Mouse (Mus musculus) neural tube, embryonic 12.5 days (tissue): ENCODE data around the gene Copz2. TPM values are rescaled to one million over a fixed set of nuclear protein-coding genes. Genes with fewer than 3 reads are reported as not detected.

ENCODE experiments used
- ATAC-seq: fragments of 200-750 bp; cut with Nextera tagmentation; 2 replicates; pipeline ENCODE4 v1.8.0; 2017; ENCODE audit warnings: low read depth, mild to moderate bottlenecking, moderate TSS enrichment, moderate library complexity; ENCODE audit not compliant: low FRiP score
- H3K27ac ChIP-seq: fragments of 300-500 bp; sonication (generic); 2 replicates; pipeline ENCODE4 v1.5.1; 2016
- H3K27me3 ChIP-seq: fragments of 300-500 bp; sonication (generic); replicated peaks from 2 replicates; pipeline ENCODE4 v1.6.1; 2016; ENCODE audit warnings: mild to moderate bottlenecking
- H3K36me3 ChIP-seq: fragments of 300-500 bp; sonication (generic); 2 replicates; pipeline ENCODE4 v1.6.1; 2016; ENCODE audit warnings: mild to moderate bottlenecking
- H3K4me1 ChIP-seq: fragments of 300-500 bp; sonication (generic); 2 replicates; pipeline ENCODE4 v1.6.1; 2016
- H3K4me2 ChIP-seq: fragments of 300-500 bp; sonication (generic); replicated peaks from 2 replicates; pipeline ENCODE4 v1.6.1; 2016; ENCODE audit warnings: mild to moderate bottlenecking
- H3K4me3 ChIP-seq: fragments of 300-500 bp; sonication (generic); 2 replicates; pipeline ENCODE4 v1.5.1; 2016
- H3K9ac ChIP-seq: fragments of 300-500 bp; sonication (generic); 2 replicates; pipeline ENCODE4 v1.6.1; 2016; ENCODE audit warnings: mild to moderate bottlenecking
- H3K9me3 ChIP-seq: fragments of 300-500 bp; sonication (generic); 2 replicates; pipeline ENCODE4 v1.6.1; 2016; ENCODE audit warnings: mild to moderate bottlenecking
- WGBS: fragments of 180-500 bp; shearing (Covaris S2); methylation state at CpG from one replicate; pipeline ENCODE4 v1.1.7; 2016; 5-methylcytosine and 5-hydroxymethylcytosine counted together
- polyA plus RNA-seq: library from polyadenylated mRNA; unstranded; fragments of >200 nt; fragmentation: Nextera tagmentation; extraction: Ambion mirVana; gene quantifications from 2 replicates; pipeline ENCODE4 v1.2.1, GENCODE M21; 2016

Gene Copz2
- polyA plus RNA-seq, 1 experiment from 2014 or later = 41.4 TPM

DNA sequence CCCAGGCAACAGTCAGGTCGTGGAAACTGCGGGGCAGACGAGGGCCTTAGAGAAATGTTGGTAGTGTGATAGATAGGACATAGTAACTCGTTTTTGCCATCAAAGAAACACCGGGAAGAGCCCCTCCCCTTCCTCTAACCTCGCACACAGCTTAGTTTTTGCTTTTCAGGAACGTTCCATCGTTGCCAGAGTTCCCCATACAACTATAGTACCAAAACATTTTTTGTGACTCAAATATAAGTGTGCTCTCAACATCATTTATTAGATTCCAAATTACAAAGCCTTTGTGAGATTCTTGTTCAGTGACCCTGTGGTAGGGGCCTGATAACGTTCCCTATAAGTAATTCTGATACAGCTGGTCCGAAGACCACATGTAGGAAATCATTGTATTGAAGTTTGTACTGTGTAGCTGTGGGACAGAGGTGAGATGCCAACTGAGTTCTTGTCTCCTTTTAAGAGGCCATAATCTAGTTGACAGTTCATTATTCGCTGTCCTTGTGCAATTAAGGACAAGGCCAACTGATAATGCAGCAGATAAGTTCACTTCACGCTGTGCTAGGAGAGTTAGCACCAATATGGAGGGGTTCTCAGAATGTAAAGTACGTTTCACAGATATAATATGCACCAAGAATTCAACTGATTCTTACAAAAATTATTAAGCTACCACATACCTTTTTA, 19.0 kb upstream of the Copz2 start:
- no peak for ATAC-seq
- peaks cover 37% of the 10 kb centered on the region for H3K4me1 ChIP-seq
- H3K9ac ChIP-seq = peak overlapping the region; percentile 57; the same call in 1 of the 2 replicates
- peak overlapping the region; percentile 86 for H3K4me3 ChIP-seq
- peak overlapping the region; percentile 83; the same call in 1 of the 2 replicates for H3K27ac ChIP-seq
- H3K4me2 ChIP-seq = peak overlapping the region; percentile 63
- H3K36me3 ChIP-seq = peaks cover 17% of the 10 kb centered on the region
- H3K27me3 ChIP-seq = peaks cover 3% of the 10 kb centered on the region; the same call in 1 of the 2 replicates
- 24% methylated on average over 13 of the region's 13 CpGs for WGBS
- H3K9me3 ChIP-seq = no peaks in the 10 kb centered on the region

DNA sequence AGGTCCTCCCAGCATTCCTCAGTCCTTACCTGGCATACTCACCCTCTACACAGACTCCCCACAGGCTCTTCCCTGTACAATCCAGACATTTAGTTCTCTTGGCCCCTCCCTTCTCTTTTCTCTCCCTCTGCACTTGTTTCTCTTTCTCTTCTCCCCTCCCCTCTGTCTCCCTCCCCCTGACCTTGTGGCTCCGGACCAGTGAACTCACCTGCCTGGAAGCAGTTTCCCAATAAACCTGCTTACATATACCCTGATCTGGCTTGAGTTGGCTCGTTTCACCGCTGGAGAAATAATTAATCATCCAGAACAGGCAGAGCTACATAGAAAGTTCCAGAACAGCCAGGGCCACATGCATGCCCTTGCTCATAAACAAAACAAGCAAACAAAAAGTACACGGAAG, 18.2 kb upstream of the Copz2 start:
- no peak overlapping the region for H3K9ac ChIP-seq
- no peak overlapping the region for H3K4me3 ChIP-seq
- no peaks in the 10 kb centered on the region for H3K9me3 ChIP-seq
- H3K4me2 ChIP-seq = no peak overlapping the region
- H3K4me1 ChIP-seq = peaks cover 28% of the 10 kb centered on the region
- H3K36me3 ChIP-seq = peaks cover 16% of the 10 kb centered on the region
- no peak for ATAC-seq
- peaks cover 4% of the 10 kb centered on the region; the same call in 1 of the 2 replicates for H3K27me3 ChIP-seq
- 82% methylated on average over 4 of the region's 4 CpGs for WGBS
- H3K27ac ChIP-seq = no peak overlapping the region

DNA sequence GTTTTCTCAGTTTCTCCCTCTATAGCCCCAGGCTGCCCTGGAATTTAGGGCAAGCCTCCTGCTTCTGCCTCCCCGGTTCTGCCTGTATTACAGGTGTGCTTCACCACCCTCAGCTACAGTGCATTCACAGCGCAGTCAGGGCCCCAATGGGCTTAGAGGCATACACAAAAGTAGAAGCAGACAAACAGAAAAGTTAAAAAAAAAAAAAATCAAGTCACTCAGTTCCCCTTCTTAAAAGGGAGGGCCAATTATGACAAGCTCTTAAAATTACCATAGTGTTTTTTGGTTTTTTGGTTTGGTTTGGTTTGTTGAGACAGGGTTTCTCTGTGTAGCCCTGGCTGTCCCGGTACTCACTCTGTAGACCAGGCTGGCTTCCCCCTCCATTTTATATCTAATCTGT, 17.1 kb upstream of the Copz2 start:
- no peak for ATAC-seq
- 98% methylated on average over 3 of the region's 3 CpGs for WGBS
- Histone ChIP-seq H3K4me3 (no peak overlapping the region), H3K27ac (no peak overlapping the region), H3K36me3 (peaks cover 5% of the 10 kb centered on the region), H3K9ac (no peak overlapping the region), H3K9me3 (no peaks in the 10 kb centered on the region), H3K4me2 (no peak overlapping the region), H3K4me1 (peaks cover 18% of the 10 kb centered on the region), H3K27me3 (peaks cover 5% of the 10 kb centered on the region; the same call in 1 of the 2 replicates)

DNA sequence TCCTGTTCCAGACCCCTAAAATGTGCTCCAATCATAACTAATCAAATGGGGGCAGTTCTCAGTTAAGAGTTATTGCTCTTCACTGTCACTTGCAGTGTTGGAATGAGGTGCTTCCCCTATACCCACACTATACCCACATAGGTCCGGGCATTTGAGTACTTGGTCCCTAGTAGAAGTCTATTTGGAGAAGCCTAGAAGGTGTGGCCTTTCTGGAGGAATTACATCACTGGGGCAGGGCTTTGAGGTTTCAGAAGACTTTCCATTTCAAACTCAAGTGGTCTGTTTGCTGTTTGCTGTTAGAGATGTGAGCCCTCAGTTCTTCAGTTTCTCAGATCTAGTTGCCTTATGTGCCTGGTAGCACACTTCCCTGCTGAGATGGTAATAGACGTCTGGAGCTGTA, 16.7 kb upstream of the Copz2 start:
- H3K36me3 ChIP-seq = peaks cover 1% of the 10 kb centered on the region; the same call in 1 of the 2 replicates
- peaks cover 5% of the 10 kb centered on the region; the same call in 1 of the 2 replicates for H3K27me3 ChIP-seq
- H3K9me3 ChIP-seq = no peaks in the 10 kb centered on the region
- ATAC-seq = no peak
- H3K4me3 ChIP-seq = no peak overlapping the region
- peaks cover 14% of the 10 kb centered on the region for H3K4me1 ChIP-seq
- WGBS = 66% methylated on average over 2 of the region's 2 CpGs
- no peak overlapping the region for H3K9ac ChIP-seq
- H3K27ac ChIP-seq = no peak overlapping the region
- H3K4me2 ChIP-seq = no peak overlapping the region

DNA sequence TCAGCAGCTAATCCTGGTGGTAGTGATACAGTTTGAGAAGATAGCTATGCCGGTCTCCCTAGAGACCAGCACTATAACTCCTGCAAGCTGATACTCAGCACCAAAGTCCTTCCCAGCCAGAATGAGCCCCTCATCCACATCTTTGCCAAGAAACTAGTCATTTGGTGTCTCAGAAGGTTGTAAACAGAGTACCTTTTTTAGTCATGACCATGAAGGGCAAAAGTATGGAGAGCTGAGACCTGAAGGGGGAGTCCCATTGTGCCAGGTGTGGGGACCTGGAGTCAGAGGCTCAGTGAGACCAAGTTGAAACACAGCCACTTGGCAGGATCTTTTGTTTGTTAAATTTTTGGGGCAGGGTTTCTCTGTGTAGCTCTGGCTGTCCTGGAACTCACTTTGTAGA, 15.5 kb upstream of the Copz2 start:
- no peaks in the 10 kb centered on the region for H3K9me3 ChIP-seq
- 91% methylated on average over 1 of the region's 1 CpGs for whole genome bisulfite sequencing
- H3K36me3 ChIP-seq = no peaks in the 10 kb centered on the region
- H3K27me3 ChIP-seq = peaks cover 5% of the 10 kb centered on the region; the same call in 1 of the 2 replicates
- no peak overlapping the region for H3K4me2 ChIP-seq
- no peak overlapping the region for H3K4me3 ChIP-seq
- no peak overlapping the region for H3K27ac ChIP-seq
- no peak overlapping the region for H3K9ac ChIP-seq
- no peak for ATAC-seq
- peaks cover 5% of the 10 kb centered on the region for H3K4me1 ChIP-seq

DNA sequence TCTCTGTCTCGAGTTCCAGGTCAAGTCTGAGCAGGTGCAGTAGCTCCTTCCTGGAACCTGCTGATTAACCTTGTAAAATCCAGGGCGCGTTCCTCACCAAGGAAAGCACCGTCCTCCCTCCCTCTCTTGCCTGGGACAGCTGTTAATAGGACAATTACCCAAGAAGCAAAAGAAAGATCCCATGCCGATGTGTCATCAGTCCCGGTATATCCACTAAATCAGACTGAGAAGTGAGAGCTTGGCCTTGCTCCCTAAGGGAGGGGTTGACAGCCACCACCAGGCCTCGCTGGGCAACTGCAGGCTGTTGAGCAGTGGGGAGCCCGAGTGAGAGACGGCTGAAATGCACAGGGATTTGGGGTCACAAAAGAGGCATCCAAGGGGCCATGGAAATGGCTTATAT, 12.4 kb upstream of the Copz2 start:
- Histone ChIP-seq H3K27ac (no peak overlapping the region), H3K9me3 (no peaks in the 10 kb centered on the region), H3K4me2 (no peak overlapping the region), H3K27me3 (peaks cover 5% of the 10 kb centered on the region; the same call in 1 of the 2 replicates), H3K9ac (no peak overlapping the region), H3K36me3 (no peaks in the 10 kb centered on the region), H3K4me1 (peaks cover 6% of the 10 kb centered on the region; the same call in 1 of the 2 replicates), H3K4me3 (no peak overlapping the region)
- ATAC-seq = no peak
- 26% methylated on average over 9 of the region's 9 CpGs for WGBS

DNA sequence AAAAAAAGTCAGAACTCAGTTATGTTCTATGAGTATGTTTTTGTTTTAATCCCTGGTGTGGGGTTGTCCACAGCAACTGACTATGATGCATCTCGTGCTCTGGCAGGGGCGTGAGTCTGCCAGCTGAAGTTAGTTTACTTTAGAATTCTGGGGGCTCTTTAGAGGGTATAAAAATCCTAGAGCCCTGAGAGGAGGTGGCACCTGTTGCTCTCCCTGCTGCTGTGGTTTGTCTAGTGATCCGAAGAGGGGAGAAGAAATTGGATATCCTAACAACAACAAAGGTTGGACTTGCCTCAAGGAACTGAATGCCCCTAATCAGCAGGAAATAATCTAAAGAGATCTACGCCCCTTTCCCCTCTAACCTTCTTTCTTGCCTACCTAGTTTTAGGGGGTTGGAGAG, 11.3 kb upstream of the Copz2 start:
- H3K9ac ChIP-seq = no peak overlapping the region
- no peak overlapping the region for H3K4me2 ChIP-seq
- peaks cover 6% of the 10 kb centered on the region; the same call in 1 of the 2 replicates for H3K4me1 ChIP-seq
- H3K36me3 ChIP-seq = no peaks in the 10 kb centered on the region
- 64% methylated on average over 4 of the region's 4 CpGs for WGBS
- no peaks in the 10 kb centered on the region for H3K9me3 ChIP-seq
- H3K27me3 ChIP-seq = peaks cover 5% of the 10 kb centered on the region; the same call in 1 of the 2 replicates
- H3K27ac ChIP-seq = no peak overlapping the region
- no peak overlapping the region for H3K4me3 ChIP-seq
- no peak for ATAC-seq

DNA sequence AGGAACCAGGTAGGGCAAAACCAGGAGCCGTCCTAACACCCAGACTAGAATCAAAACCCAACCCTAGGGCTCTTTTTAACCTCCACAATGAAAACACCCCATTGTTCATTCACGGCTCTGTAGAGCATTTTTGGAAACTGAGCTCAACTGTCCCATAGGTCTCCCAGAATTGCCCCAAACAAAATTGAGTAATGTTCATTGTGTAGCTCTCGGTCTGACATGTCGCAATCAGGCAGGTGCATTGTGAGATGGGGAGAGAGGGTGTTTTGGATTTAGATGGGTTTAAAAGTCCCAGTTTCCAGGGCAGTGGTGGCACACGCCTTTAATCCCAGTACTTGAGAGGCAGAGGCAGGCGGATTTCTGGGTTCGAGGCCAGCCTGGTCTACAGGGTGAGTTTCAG, 10.2 kb upstream of the Copz2 start:
- Histone ChIP-seq H3K9me3 (no peaks in the 10 kb centered on the region), H3K36me3 (no peaks in the 10 kb centered on the region), H3K9ac (no peak overlapping the region), H3K4me2 (no peak overlapping the region), H3K4me3 (no peak overlapping the region), H3K4me1 (peaks cover 6% of the 10 kb centered on the region; the same call in 1 of the 2 replicates), H3K27me3 (0 out of 2 replicates have a peak, but pooled peaks cover 2% of the 10 kb centered on the region), H3K27ac (no peak overlapping the region)
- no peak for ATAC-seq
- WGBS = 82% methylated on average over 7 of the region's 7 CpGs

DNA sequence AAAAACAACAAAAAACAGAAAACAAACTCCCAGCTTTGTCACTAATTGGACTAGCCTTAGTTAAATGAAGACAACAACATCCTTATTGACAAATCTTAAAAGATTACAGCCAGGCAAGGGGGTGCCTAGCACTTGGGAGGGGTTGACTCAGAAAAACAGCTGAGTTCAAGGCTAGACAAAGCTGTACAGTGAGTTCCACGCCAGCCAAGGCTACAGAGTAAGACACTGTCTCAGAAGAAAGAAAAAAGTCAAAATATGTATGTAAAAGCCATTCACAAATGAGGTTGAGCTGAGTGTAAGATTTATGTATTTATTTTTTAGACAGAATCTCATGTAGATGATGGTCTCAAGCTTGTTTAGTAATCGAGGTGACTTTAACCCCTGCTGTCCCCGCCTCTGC, 9.8 kb upstream of the Copz2 start:
- Histone ChIP-seq H3K9ac (0 out of 2 replicates have a peak overlapping the region, but pooled peaks have one; percentile 18), H3K27ac (no peak overlapping the region), H3K27me3 (0 out of 2 replicates have a peak, but pooled peaks cover 2% of the 10 kb centered on the region), H3K4me3 (no peak overlapping the region), H3K4me1 (peaks cover 6% of the 10 kb centered on the region; the same call in 1 of the 2 replicates), H3K36me3 (no peaks in the 10 kb centered on the region), H3K4me2 (no peak overlapping the region), H3K9me3 (no peaks in the 10 kb centered on the region)
- no peak for ATAC-seq
- 81% methylated on average over 3 of the region's 3 CpGs for WGBS

DNA sequence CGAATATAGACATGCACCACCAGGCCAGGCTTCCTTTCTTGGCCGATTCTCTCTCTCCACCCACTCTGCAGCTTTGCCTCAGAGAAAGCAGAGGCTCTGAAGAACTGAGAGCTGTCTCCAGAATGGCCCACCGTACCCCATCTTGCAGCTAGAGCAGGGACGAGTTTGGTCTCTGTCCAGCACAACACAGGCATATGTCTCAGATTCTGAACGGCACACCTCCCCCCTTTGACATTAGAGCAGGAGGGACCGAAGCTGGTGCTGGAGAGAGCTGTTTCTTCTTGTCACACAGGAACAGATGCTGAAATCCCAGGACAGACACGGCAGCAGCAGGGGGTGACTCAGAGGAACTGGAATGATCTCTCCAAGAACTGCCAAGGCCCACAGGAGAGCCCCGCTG, 9.4 kb upstream of the Copz2 start:
- H3K4me1 ChIP-seq = peaks cover 6% of the 10 kb centered on the region; the same call in 1 of the 2 replicates
- H3K36me3 ChIP-seq = no peaks in the 10 kb centered on the region
- H3K27ac ChIP-seq = no peak overlapping the region
- H3K27me3 ChIP-seq = 0 out of 2 replicates have a peak, but pooled peaks cover 2% of the 10 kb centered on the region
- WGBS = 56% methylated on average over 8 of the region's 8 CpGs
- no peak overlapping the region for H3K4me3 ChIP-seq
- no peak for ATAC-seq
- no peaks in the 10 kb centered on the region for H3K9me3 ChIP-seq
- H3K9ac ChIP-seq = peak overlapping the region; percentile 18; the same call in 1 of the 2 replicates
- H3K4me2 ChIP-seq = no peak overlapping the region

DNA sequence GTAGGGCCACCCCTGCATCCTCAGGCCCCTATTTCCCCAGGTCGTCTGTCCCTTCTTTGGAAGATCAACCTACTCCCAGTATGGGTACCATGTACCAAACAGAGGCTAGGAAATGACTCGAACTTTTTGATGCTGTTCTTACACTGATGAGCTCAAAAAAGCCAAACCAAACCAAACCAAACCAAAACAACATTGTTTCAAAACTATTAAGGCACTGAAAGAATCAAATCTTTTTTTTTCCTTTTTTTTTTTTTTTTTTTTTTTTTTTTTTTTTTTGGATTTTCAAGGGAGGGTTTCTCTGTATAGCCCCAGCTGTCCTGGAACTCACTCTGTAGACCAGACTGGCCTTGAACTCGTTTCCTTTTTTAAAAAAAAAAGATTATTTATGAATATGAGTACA, 6.0 kb upstream of the Copz2 start:
- 60% methylated on average over 3 of the region's 3 CpGs for WGBS
- no peak for ATAC-seq

DNA sequence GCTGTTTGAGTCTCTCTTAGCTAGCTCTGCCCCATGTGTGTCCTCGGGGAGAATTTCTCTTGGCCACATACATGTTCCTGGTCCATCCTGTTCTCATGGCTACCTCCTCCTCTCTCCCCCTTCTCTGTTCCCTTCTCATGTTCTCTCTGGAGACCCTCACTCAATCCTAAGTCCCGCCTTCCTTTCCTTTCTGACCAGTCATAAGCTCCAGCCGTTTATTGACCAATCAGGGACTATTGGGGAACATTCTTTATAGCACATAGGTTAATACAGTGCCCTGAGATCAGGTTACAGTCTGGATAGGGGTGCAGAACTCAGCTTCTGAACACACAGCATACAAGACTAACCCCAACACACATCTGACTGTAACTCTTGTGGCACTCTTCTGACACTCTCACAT, 2.4 kb upstream of the Copz2 start:
- no peak overlapping the region for H3K9ac ChIP-seq
- no peaks in the 10 kb centered on the region for H3K9me3 ChIP-seq
- no peak overlapping the region for H3K27ac ChIP-seq
- H3K36me3 ChIP-seq = no peaks in the 10 kb centered on the region
- no peak overlapping the region for H3K4me3 ChIP-seq
- ATAC-seq = no peak
- 0 out of 2 replicates have a peak overlapping the region, but pooled peaks have one; percentile 4 for H3K4me2 ChIP-seq
- H3K27me3 ChIP-seq = peaks cover 4% of the 10 kb centered on the region; the same call in 1 of the 2 replicates
- WGBS = 36% methylated on average over 3 of the region's 3 CpGs
- peaks cover 10% of the 10 kb centered on the region for H3K4me1 ChIP-seq

More for the DNA sequence above, 6.0 kb upstream of the Copz2 start:
- Histone ChIP-seq H3K27me3 (no peaks in the 10 kb centered on the region), H3K27ac (no peak overlapping the region), H3K36me3 (no peaks in the 10 kb centered on the region), H3K4me3 (no peak overlapping the region), H3K9me3 (no peaks in the 10 kb centered on the region), H3K9ac (no peak overlapping the region), H3K4me2 (no peak overlapping the region), H3K4me1 (peaks cover 6% of the 10 kb centered on the region; the same call in 1 of the 2 replicates)
